Mouse (Mus musculus) telencephalon, adult 2 months (tissue): Measurements from ENCODE around the gene Supt4a.

Experiments used
- DNase-seq: peaks from one replicate; pipeline ENCODE4 v3.0.0-alpha.2; 2011; ENCODE audit warnings: low read depth, low spot score

The Supt4a gene

GRCm38 (mm10) chr11:87768745-87769144, 31.4 kb downstream of the Supt4a start:
- no peak for DNase-seq

DNA sequence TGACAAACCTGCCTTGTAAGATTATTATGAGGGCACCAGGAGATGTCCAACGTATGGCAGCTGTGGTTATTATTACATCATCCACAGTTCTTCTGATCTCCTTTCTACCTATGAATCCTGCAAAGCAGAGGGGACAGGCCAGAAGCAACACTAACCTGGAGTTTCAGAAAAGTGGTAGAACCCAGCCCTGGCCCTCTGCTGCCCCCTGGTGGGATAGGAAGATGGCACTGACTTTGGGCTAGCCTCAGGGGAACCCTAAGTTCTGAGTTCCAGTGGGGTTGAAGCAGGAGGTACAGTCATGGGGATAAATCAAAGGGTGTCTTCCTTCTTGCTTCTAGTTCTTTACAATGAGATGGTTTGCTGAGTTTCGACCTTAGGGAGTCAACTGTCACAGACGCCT, 33.6 kb downstream of the Supt4a start:
- no peak for DNase-seq

- DNase-seq = no peak
Measured at GRCm38 (mm10) chr11:87772354-87772753, 35.0 kb downstream of the Supt4a start.

- no peak for DNase-seq
Measured at GRCm38 (mm10) chr11:87778100-87778765, 40.9 kb downstream of the Supt4a start.

DNA sequence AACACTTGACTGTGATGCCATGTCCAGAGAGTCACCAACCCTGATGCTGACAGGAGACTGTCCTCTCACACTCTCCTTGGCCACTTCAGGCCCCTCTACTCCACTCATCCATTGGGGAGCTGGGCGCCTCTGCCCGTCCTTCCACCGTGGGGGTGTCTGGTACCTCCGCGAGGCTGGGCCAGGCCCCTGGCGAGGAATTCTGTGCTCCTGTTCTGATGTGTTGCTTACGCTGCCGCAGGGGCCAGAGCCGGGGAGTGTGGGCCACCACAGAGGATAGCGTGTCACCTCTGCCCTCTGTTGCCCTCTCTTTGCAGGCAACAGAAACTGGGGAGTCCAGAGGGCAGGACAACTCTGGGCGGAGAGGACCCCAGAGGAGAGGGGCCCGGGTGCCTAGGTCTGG, 41.6 kb downstream of the Supt4a start:
- DNase-seq = no peak

DNA sequence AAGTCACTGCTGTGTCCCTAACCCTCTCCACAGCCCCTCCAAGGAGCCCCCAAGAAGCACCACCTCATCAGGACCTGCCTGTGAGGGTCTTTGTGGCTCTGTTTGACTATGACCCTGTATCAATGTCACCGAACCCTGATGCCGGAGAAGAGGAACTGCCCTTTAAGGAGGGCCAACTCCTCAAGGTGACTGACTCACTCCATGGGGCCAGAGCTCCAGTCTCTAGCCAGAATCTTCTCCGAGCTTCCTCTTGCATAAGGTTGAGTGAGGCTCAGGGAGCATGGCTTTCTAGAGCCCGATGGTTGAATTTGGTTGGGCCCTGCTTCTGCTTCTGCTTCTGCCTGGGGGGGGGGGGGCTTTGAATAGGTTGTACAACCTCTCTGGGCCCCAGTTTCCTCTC, 42.0 kb downstream of the Supt4a start:
- DNase-seq = no peak

GRCm38 (mm10) chr11:87780130-87780529, 42.8 kb downstream of the Supt4a start:
- no peak for DNase-seq

GRCm38 (mm10) chr11:87790088-87790487, 52.7 kb downstream of the Supt4a start:
- DNase-seq = no peak
